Mouse (Mus musculus) E14TG2a.4 (cell line): ENCODE data around the gene Lce1c.

Experiments
- H3K27me3 ChIP-seq: 2 replicates; pipeline ENCODE4 v1.6.1; 2014; ENCODE audit warnings: low read length, control low read depth; ENCODE audit not compliant: insufficient read depth
- H3K36me3 ChIP-seq: 2 replicates; pipeline ENCODE4 v1.6.1; 2014; ENCODE audit warnings: low read length, control low read depth; ENCODE audit not compliant: insufficient read depth
- H3K4me1 ChIP-seq: replicated peaks from 2 replicates; pipeline ENCODE4 v1.6.1; 2014; ENCODE audit warnings: low read depth, low read length, control low read depth
- H3K4me3 ChIP-seq: replicated peaks from 2 replicates; pipeline ENCODE4 v1.5.1; 2014; ENCODE audit warnings: mild to moderate bottlenecking, low read length
- H3K9me3 ChIP-seq: 2 replicates; pipeline ENCODE4 v1.6.1; 2014; ENCODE audit warnings: low read length, control low read depth
- CTCF ChIP-seq: conservative IDR thresholded peaks from 2 replicates; pipeline ENCODE4 v1.5.1; 2014; ENCODE audit warnings: low read length
- NANOG ChIP-seq: IDR thresholded peaks from 2 replicates; pipeline ENCODE4 v1.6.1; 2014; ENCODE audit warnings: borderline replicate concordance, low read length, mixed read lengths
- POU5F1 ChIP-seq: IDR thresholded peaks from 2 replicates; pipeline ENCODE4 v1.6.1; 2014; ENCODE audit warnings: low read length, borderline replicate concordance

Gene Lce1c

GRCm38 (mm10) chr3:92691688-92692087 lies 12.6 kb downstream of the Lce1c start:
- TF ChIP-seq POU5F1, result no peak
- TF ChIP-seq NANOG, result no peak
- no peak for TF ChIP-seq CTCF
- Histone ChIP-seq H3K27me3 (peaks cover 10% of the 10 kb centered on the region), H3K4me3 (no peak overlapping the region), H3K4me1 (peaks cover 6% of the 10 kb centered on the region; the same call in 1 of the 2 replicates), H3K9me3 (no peaks in the 10 kb centered on the region), H3K36me3 (no peaks in the 10 kb centered on the region)

GRCm38 (mm10) chr3:92694613-92695012 lies 15.6 kb downstream of the Lce1c start:
- TF ChIP-seq CTCF (no peak), POU5F1 (peak; percentile 88), NANOG (peak; percentile 56; the same call in 1 of the 2 replicates)
- no peaks in the 10 kb centered on the region for H3K9me3 ChIP-seq
- H3K4me3 ChIP-seq, result no peak overlapping the region
- no peaks in the 10 kb centered on the region for H3K36me3 ChIP-seq
- H3K4me1 ChIP-seq, result peaks cover 6% of the 10 kb centered on the region; the same call in 1 of the 2 replicates
- H3K27me3 ChIP-seq, result no peaks in the 10 kb centered on the region

- no peak for TF ChIP-seq NANOG
- no peak for TF ChIP-seq CTCF
- TF ChIP-seq POU5F1, result no peak
- H3K4me3 ChIP-seq, result no peak within 1 kb of the TSS
- no peaks in the 10 kb centered on the region for H3K36me3 ChIP-seq
- no peaks in the 10 kb centered on the region for H3K27me3 ChIP-seq
- no peaks in the 10 kb centered on the region for H3K4me1 ChIP-seq
- H3K9me3 ChIP-seq, result peaks cover 5% of the 10 kb centered on the region; the same call in 1 of the 2 replicates
Measured at GRCm38 (mm10) chr3:92708974-92709373, 29.9 kb downstream of the Lce1c start, which contains the start of gene Lce1e. TSS of gene Lce1e (minus strand) at chr3:92709074.

- Histone ChIP-seq H3K4me3 (no peak overlapping the region), H3K4me1 (no peaks in the 10 kb centered on the region), H3K27me3 (no peaks in the 10 kb centered on the region), H3K9me3 (no peaks in the 10 kb centered on the region), H3K36me3 (no peaks in the 10 kb centered on the region)
- TF ChIP-seq CTCF (peak; percentile 22; the same call in 1 of the 2 replicates), NANOG (no peak), POU5F1 (no peak)
Measured at GRCm38 (mm10) chr3:92715122-92715521, 36.1 kb downstream of the Lce1c start.

- Histone ChIP-seq H3K4me1 (no peaks in the 10 kb centered on the region), H3K27me3 (no peaks in the 10 kb centered on the region), H3K36me3 (no peaks in the 10 kb centered on the region), H3K9me3 (no peaks in the 10 kb centered on the region), H3K4me3 (no peak within 1 kb of the TSS)
- TF ChIP-seq CTCF (no peak), POU5F1 (no peak), NANOG (no peak)
Measured at GRCm38 (mm10) chr3:92720250-92720649, 41.2 kb downstream of the Lce1c start, which contains the start of gene Lce1f. TSS of gene Lce1f (minus strand) at chr3:92720350.

GRCm38 (mm10) chr3:92722631-92723030 lies 43.6 kb downstream of the Lce1c start:
- TF ChIP-seq CTCF (no peak), POU5F1 (no peak), NANOG (no peak)
- Histone ChIP-seq H3K4me3 (no peak overlapping the region), H3K4me1 (no peaks in the 10 kb centered on the region), H3K36me3 (no peaks in the 10 kb centered on the region), H3K9me3 (no peaks in the 10 kb centered on the region), H3K27me3 (no peaks in the 10 kb centered on the region)
